Mouse (Mus musculus) right cerebral cortex, postnatal 36 days (tissue): ENCODE data around the gene Dnajc22.
"Not testable (repeated sequence)": the region's sequence is repeated elsewhere in the genome, so short reads cannot be mapped to it uniquely, and the experiment has no call there.

Experiments used
- DNase-seq, 2 experiments: peaks; one replicate each; pipeline ENCODE4 v3.0.0; 2022; ENCODE audit warnings: low spot score in 2 of 2, mixed read lengths in 1 of 2

Dnajc22 gene

GRCm38 (mm10) chr15:99092870-99093269, at the start of gene Dnajc22:
Gene Dnajc22 (plus strand): TSS chr15:99093170.
- no peak for DNase-seq

GRCm38 (mm10) chr15:99044854-99045253, 48.1 kb upstream of the Dnajc22 start:
- DNase-seq: no peak

- DNase-seq: not testable (repeated sequence)
Measured at GRCm38 (mm10) chr15:99045734-99046133, 47.2 kb upstream of the Dnajc22 start.

- peak in 1 of 2 experiments; percentile 23 for DNase-seq
Measured at GRCm38 (mm10) chr15:99049473-99050253, 43.3 kb upstream of the Dnajc22 start.

- DNase-seq: no peak
Measured at GRCm38 (mm10) chr15:99053373-99053772, 39.6 kb upstream of the Dnajc22 start.

- DNase-seq: no peak
Measured at GRCm38 (mm10) chr15:99055040-99055439, 37.9 kb upstream of the Dnajc22 start, which contains the start of gene Prph. Gene Prph (plus strand): TSS chr15:99055174.

- no peak for DNase-seq
Measured at GRCm38 (mm10) chr15:99055511-99055961, 37.4 kb upstream of the Dnajc22 start.

GRCm38 (mm10) chr15:99056332-99056731, 36.6 kb upstream of the Dnajc22 start:
- no peak for DNase-seq

- no peak for DNase-seq
Measured at GRCm38 (mm10) chr15:99065557-99066165, 27.3 kb upstream of the Dnajc22 start.

GRCm38 (mm10) chr15:99071988-99072387, 21.0 kb upstream of the Dnajc22 start:
- no peak for DNase-seq

- DNase-seq: no peak
Measured at GRCm38 (mm10) chr15:99074019-99074599, 18.9 kb upstream of the Dnajc22 start, which contains the start of gene Troap. Gene Troap (plus strand): TSS chr15:99074575.

GRCm38 (mm10) chr15:99074600-99075333, 18.2 kb upstream of the Dnajc22 start:
- peak; percentile 97 to 98 for DNase-seq

GRCm38 (mm10) chr15:99076011-99076410, 17.0 kb upstream of the Dnajc22 start:
- DNase-seq: not testable (repeated sequence)

GRCm38 (mm10) chr15:99078181-99078910, 14.6 kb upstream of the Dnajc22 start:
- DNase-seq: no peak

GRCm38 (mm10) chr15:99079804-99080203, 13.2 kb upstream of the Dnajc22 start:
- no peak for DNase-seq

GRCm38 (mm10) chr15:99082322-99082721, 10.6 kb upstream of the Dnajc22 start:
- no peak for DNase-seq

- no peak for DNase-seq
Measured at GRCm38 (mm10) chr15:99082840-99083239, 10.1 kb upstream of the Dnajc22 start.

- DNase-seq: no peak
Measured at GRCm38 (mm10) chr15:99083258-99083657, 9.7 kb upstream of the Dnajc22 start.

GRCm38 (mm10) chr15:99083867-99084557, 9.0 kb upstream of the Dnajc22 start:
- no peak for DNase-seq

- DNase-seq: no peak
Measured at GRCm38 (mm10) chr15:99084618-99085017, 8.4 kb upstream of the Dnajc22 start.

GRCm38 (mm10) chr15:99085997-99086396, 7.0 kb upstream of the Dnajc22 start:
- DNase-seq: no peak
